Mouse (Mus musculus): ENCODE measurements around the gene Wasf2.

GRCm38 (mm10) chr4:133109335-133109801, 20.9 kb upstream of the Wasf2 start:
- TF ChIP-seq CTCF (IDR thresholded peaks at IDR 0.05) (no peak), EP300 (IDR thresholded peaks at IDR 0.05; ENCODE audit: insufficient read depth, low read depth, low read length) (no peak), POLR2A (IDR thresholded peaks at IDR 0.05; ENCODE audit: insufficient read depth, low read depth, low read length) (no peak)

All from heart, adult 2 months (tissue).